Mouse (Mus musculus) lung, postnatal 0 days (tissue): ENCODE measurements around the gene Pomgnt2.

ENCODE experiments used
- CTCF ChIP-seq: IDR thresholded peaks from 2 replicates; pipeline ENCODE4 v1.5.1; 2016; ENCODE audit warnings: antibody characterized with exemption, mild to moderate bottlenecking
- EP300 ChIP-seq: IDR thresholded peaks from 2 replicates; pipeline ENCODE4 v1.6.1; 2016; ENCODE audit warnings: antibody characterized with exemption, mild to moderate bottlenecking, control low read depth

DNA sequence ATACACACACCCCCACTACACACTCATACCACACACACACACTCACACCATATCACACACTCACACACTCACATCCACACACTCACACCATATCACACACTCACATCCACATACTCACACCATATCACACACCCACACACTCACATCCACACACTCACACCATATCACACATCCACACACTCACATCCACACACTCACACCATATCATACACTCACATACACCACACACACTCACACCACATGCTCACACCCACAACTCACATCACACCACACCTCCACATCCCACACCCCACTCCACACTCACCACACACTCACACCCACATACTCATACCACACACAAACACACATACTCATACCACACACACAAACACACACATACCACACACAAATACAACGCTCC lies 38.0 kb upstream of the Pomgnt2 start:
- no peak for TF ChIP-seq CTCF
- no peak for TF ChIP-seq EP300
